Mouse (Mus musculus) brain, embryonic 14.5 days (tissue): ENCODE measurements around the gene Ephb2.

Source experiments
- CTCF ChIP-seq: fragments of 200-500 bp; IDR thresholded peaks from 2 replicates; pipeline ENCODE4 v1.5.1; 2012; ENCODE audit warnings: inconsistent platforms, mild to moderate bottlenecking, moderate library complexity, borderline replicate concordance; ENCODE audit not compliant: insufficient read depth, insufficient read length; ENCODE audit errors: extremely low read depth
- POLR2A ChIP-seq: fragments of 200-500 bp; IDR thresholded peaks from 2 replicates; pipeline ENCODE4 v1.6.1; 2012; ENCODE audit warnings: mild to moderate bottlenecking, inconsistent platforms, borderline replicate concordance; ENCODE audit not compliant: poor library complexity, insufficient read depth, insufficient read length, severe bottlenecking; ENCODE audit errors: extremely low read depth

DNA sequence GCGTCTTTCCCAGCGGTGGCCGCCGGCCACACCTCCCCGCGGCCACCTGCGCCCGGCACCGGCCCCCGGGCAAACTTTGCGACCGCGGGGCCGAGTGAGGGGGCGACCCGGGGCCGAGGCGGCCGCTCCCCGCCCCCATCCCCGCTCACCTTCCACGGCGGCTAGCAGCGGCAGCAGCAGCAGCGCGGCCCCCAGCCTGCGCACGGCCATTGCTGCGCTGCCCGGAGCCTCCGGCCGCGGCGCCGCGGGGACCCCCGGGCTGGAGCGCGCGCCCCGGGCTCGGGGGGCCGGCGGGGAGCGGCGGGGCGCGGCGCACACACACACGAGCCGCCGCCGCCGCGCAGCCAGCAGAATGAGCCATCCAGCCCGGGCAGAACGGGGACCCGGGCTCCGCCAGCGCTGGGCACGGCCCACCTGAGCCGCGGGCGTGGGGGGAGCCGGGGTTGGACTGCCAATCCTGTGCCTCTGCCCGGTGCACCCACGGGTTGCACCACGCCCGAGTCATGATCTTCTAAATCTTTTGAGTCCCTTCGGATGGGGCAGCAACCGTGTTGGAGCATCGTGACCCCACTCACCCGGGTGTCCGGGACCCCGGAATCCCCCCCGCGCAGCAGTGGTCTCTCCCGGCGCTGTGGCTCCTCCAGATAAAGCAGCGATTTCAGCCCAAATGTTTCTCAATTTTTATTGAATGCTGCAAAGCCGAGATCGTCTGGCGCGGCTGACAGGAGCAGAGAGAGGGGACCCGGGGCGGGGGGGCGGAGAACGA, at the start of gene Ephb2:
- TF ChIP-seq CTCF (no peak), POLR2A (peak; percentile 90)
